Mouse (Mus musculus) embryonic facial prominence, embryonic 11.5 days (tissue): ENCODE results near the gene Apex2. TPM values are rescaled to one million over a fixed set of nuclear protein-coding genes. Genes with fewer than 3 reads are reported as not detected.

Source experiments
- ATAC-seq: fragments of 200-750 bp; cut with Nextera tagmentation; replicated peaks from 2 replicates; pipeline ENCODE4 v1.8.0; 2017; ENCODE audit warnings: low read depth; ENCODE audit not compliant: insufficient number of reproducible peaks, low FRiP score, low TSS enrichment
- DNase-seq: peaks from one replicate; pipeline ENCODE4 v3.0.0-alpha.2; 2015; ENCODE audit warnings: low spot score
- H3K27ac ChIP-seq: fragments of 300-500 bp; sonication (generic); replicated peaks from 2 replicates; pipeline ENCODE4 v1.5.1; 2014; ENCODE audit warnings: mild to moderate bottlenecking, low read depth, low read length, control low read depth
- H3K27me3 ChIP-seq: fragments of 300-500 bp; sonication (generic); 2 replicates; pipeline ENCODE4 v1.6.1; 2014; ENCODE audit warnings: mild to moderate bottlenecking, low read length, moderate library complexity, mixed read lengths; ENCODE audit not compliant: control insufficient read depth, insufficient read depth
- H3K36me3 ChIP-seq: fragments of 300-500 bp; sonication (generic); replicated peaks from 2 replicates; pipeline ENCODE4 v1.6.1; 2014; ENCODE audit warnings: low read depth, mild to moderate bottlenecking, low read length, moderate library complexity, mixed read lengths; ENCODE audit not compliant: control insufficient read depth, insufficient read depth
- H3K4me1 ChIP-seq: fragments of 300-500 bp; sonication (generic); 2 replicates; pipeline ENCODE4 v1.6.1; 2014; ENCODE audit warnings: low read length, mixed read lengths; ENCODE audit not compliant: control insufficient read depth, insufficient read depth
- H3K4me2 ChIP-seq: fragments of 300-500 bp; sonication (generic); 2 replicates; pipeline ENCODE4 v1.6.1; 2014; ENCODE audit warnings: low read depth, mild to moderate bottlenecking, control low read depth, low read length, moderate library complexity
- H3K4me3 ChIP-seq: fragments of 300-500 bp; sonication (generic); 2 replicates; pipeline ENCODE4 v1.5.1; 2014; ENCODE audit warnings: low read depth, low read length, control low read depth
- H3K9ac ChIP-seq: fragments of 300-500 bp; sonication (generic); replicated peaks from 2 replicates; pipeline ENCODE4 v1.6.1; 2014; ENCODE audit warnings: mild to moderate bottlenecking, control low read depth, low read length
- H3K9me3 ChIP-seq: fragments of 300-500 bp; sonication (generic); replicated peaks from 2 replicates; pipeline ENCODE4 v1.6.1; 2016; ENCODE audit warnings: mild to moderate bottlenecking, low read length, inconsistent platforms, mixed read lengths; ENCODE audit not compliant: control insufficient read depth
- WGBS: fragments of 180-500 bp; shearing (Covaris S2); extraction: QIAGEN DNeasy Blood & Tissue Kit; methylation state at CpG from one replicate; pipeline ENCODE4 v1.1.7; 2014; 5-methylcytosine and 5-hydroxymethylcytosine counted together
- polyA plus RNA-seq: library from polyadenylated mRNA; unstranded; fragments of >200 nt; fragmentation: Nextera tagmentation; extraction: Ambion mirVana; gene quantifications from 2 replicates; pipeline ENCODE4 v1.2.1, GENCODE M21; 2014

Gene Apex2
- polyA plus RNA-seq, 1 experiment from 2014 or later: 25.8 TPM

GRCm38 (mm10) chrX:150585116-150585515, 4.6 kb downstream of the Apex2 start:
- H3K9ac ChIP-seq: no peak overlapping the region
- H3K36me3 ChIP-seq: no peaks in the 10 kb centered on the region
- no peaks in the 10 kb centered on the region for H3K9me3 ChIP-seq
- H3K4me1 ChIP-seq: no peaks in the 10 kb centered on the region
- H3K27ac ChIP-seq: no peak overlapping the region
- no peak for ATAC-seq
- no peak for DNase-seq
- H3K4me3 ChIP-seq: no peak overlapping the region
- no peak overlapping the region for H3K4me2 ChIP-seq
- 95% methylated on average over 8 of the region's 8 CpGs for WGBS
- H3K27me3 ChIP-seq: no peaks in the 10 kb centered on the region

- no peaks in the 10 kb centered on the region for H3K36me3 ChIP-seq
- H3K27me3 ChIP-seq: no peaks in the 10 kb centered on the region
- H3K9me3 ChIP-seq: no peaks in the 10 kb centered on the region
- H3K27ac ChIP-seq: no peak overlapping the region
- ATAC-seq (no peak), DNase-seq (no peak)
- H3K9ac ChIP-seq: no peak overlapping the region
- no peak overlapping the region for H3K4me2 ChIP-seq
- no peak overlapping the region for H3K4me3 ChIP-seq
- no peaks in the 10 kb centered on the region for H3K4me1 ChIP-seq
Measured at GRCm38 (mm10) chrX:150581921-150582320, 7.7 kb downstream of the Apex2 start.

- H3K27me3 ChIP-seq: no peaks in the 10 kb centered on the region
- no peak for DNase-seq
- H3K4me3 ChIP-seq: no peak overlapping the region
- H3K36me3 ChIP-seq: no peaks in the 10 kb centered on the region
- H3K9ac ChIP-seq: no peak overlapping the region
- no peak for ATAC-seq
- no peak overlapping the region for H3K27ac ChIP-seq
- H3K4me2 ChIP-seq: no peak overlapping the region
- 89% methylated on average over 11 of the region's 12 CpGs for WGBS
- no peaks in the 10 kb centered on the region for H3K9me3 ChIP-seq
- H3K4me1 ChIP-seq: no peaks in the 10 kb centered on the region
Measured at GRCm38 (mm10) chrX:150564644-150565357, 24.9 kb downstream of the Apex2 start.

GRCm38 (mm10) chrX:150554032-150554431, 35.6 kb downstream of the Apex2 start:
- no peak for ATAC-seq

GRCm38 (mm10) chrX:150551986-150552385, 37.7 kb downstream of the Apex2 start:
- no peaks in the 10 kb centered on the region for H3K27me3 ChIP-seq

More at GRCm38 (mm10) chrX:150554032-150554431, 35.6 kb downstream of the Apex2 start:
- 90% methylated on average over 3 of the region's 3 CpGs for WGBS
- H3K27me3 ChIP-seq: no peaks in the 10 kb centered on the region
- no peak overlapping the region for H3K4me2 ChIP-seq
- H3K4me3 ChIP-seq: no peak overlapping the region
- H3K9ac ChIP-seq: no peak overlapping the region
- H3K27ac ChIP-seq: no peak overlapping the region
- H3K9me3 ChIP-seq: no peaks in the 10 kb centered on the region
- H3K36me3 ChIP-seq: no peaks in the 10 kb centered on the region
- no peaks in the 10 kb centered on the region for H3K4me1 ChIP-seq
- no peak for DNase-seq

GRCm38 (mm10) chrX:150549639-150550038, 40.0 kb downstream of the Apex2 start:
- H3K4me3 ChIP-seq: no peak overlapping the region
- no peak for DNase-seq
- H3K9ac ChIP-seq: no peak overlapping the region
- no peak overlapping the region for H3K4me2 ChIP-seq
- WGBS: 79% methylated on average over 3 of the region's 3 CpGs
- no peaks in the 10 kb centered on the region for H3K27me3 ChIP-seq
- H3K36me3 ChIP-seq: no peaks in the 10 kb centered on the region
- H3K9me3 ChIP-seq: no peaks in the 10 kb centered on the region
- H3K27ac ChIP-seq: no peak overlapping the region
- H3K4me1 ChIP-seq: no peaks in the 10 kb centered on the region
- no peak for ATAC-seq

More at GRCm38 (mm10) chrX:150551986-150552385, 37.7 kb downstream of the Apex2 start:
- WGBS: 82% methylated on average over 2 of the region's 2 CpGs
- DNase-seq: no peak
- no peaks in the 10 kb centered on the region for H3K9me3 ChIP-seq
- ATAC-seq: no peak
- H3K4me2 ChIP-seq: no peak overlapping the region
- H3K9ac ChIP-seq: no peak overlapping the region
- H3K4me1 ChIP-seq: no peaks in the 10 kb centered on the region
- no peak overlapping the region for H3K27ac ChIP-seq
- H3K36me3 ChIP-seq: no peaks in the 10 kb centered on the region
- H3K4me3 ChIP-seq: no peak overlapping the region

GRCm38 (mm10) chrX:150547239-150547638, 42.4 kb downstream of the Apex2 start, which contains the start of gene Alas2:
Gene Alas2, plus strand, starts transcription at chrX:150547375.
- Histone ChIP-seq H3K27me3 (no peaks in the 10 kb centered on the region), H3K9me3 (no peaks in the 10 kb centered on the region)

GRCm38 (mm10) chrX:150541684-150542083, 48.0 kb downstream of the Apex2 start:
- Histone ChIP-seq H3K36me3 (no peaks in the 10 kb centered on the region), H3K4me1 (no peaks in the 10 kb centered on the region), H3K9ac (no peak overlapping the region), H3K9me3 (no peaks in the 10 kb centered on the region), H3K27ac (no peak overlapping the region), H3K4me3 (no peak overlapping the region), H3K27me3 (no peaks in the 10 kb centered on the region), H3K4me2 (no peak overlapping the region)
- ATAC-seq (no peak), DNase-seq (no peak)

More at GRCm38 (mm10) chrX:150547239-150547638, 42.4 kb downstream of the Apex2 start, which contains the start of gene Alas2:
- WGBS: 50% methylated on average over 5 of the region's 5 CpGs
- Histone ChIP-seq H3K4me1 (no peaks in the 10 kb centered on the region), H3K4me3 (no peak within 1 kb of the TSS), H3K9ac (no peak within 1 kb of the TSS), H3K4me2 (no peak within 1 kb of the TSS), H3K36me3 (no peaks in the 10 kb centered on the region), H3K27ac (no peak within 1 kb of the TSS)
- ATAC-seq (no peak), DNase-seq (no peak)
